Mouse (Mus musculus): ENCODE results near the gene Grxcr1.
A peak's percentile ranks its signal among the peaks of the same experiment; 100 is the strongest.

The Grxcr1 gene

DNA sequence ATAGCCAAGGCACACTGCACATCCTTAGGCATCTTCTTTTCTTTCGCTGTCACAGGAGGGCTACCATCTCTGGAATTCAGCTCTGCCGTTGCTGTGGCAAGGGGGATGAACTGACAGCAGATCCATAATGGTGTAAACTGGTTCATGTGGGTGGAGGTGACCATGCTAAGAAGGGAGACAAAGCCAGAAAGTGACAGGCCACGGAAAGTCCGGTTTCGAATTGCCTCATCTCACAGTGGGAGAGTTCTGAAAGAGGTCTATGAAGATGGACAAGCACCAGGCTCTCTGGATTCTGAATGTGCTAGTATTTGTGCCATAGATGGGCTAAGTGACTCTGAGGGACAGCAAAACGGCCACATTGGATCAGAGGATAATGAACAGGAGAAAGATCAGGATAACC lies at the start of gene Grxcr1:
Grxcr1 (plus strand) TSS at position 92 of the 400 bp plus-strand sequence.
- no peak for DNase-seq (ENCODE audit: low read depth)

DNA sequence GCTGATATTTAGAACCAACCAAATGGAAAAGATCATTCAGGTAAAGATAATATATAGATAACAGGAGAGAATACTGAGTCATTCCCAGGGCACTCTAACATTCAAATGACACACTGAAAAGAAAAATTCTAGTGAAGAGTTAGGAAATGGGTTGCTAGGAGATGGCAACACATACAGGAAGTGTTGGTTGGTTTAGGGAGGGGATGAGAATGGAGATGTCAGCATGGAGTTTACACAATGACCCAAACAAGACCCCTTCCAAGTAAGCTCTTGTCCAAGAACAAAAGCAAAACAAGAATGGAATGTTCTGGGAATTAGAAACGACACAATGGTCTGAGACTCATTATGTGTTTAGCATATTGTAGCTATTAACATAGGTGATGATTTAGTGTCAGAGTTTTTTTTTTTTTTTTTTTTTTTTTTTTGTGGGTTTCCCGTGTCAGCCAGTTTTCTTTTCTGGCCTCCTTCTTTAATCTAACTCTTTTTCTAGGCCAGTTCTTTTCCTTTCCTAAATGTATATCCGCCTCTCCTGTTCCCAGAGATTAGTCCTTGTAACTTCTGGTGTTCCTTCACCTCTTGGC lies 49.6 kb upstream of the Grxcr1 start:
- no peak for DNase-seq (ENCODE audit: low read depth)

DNA sequence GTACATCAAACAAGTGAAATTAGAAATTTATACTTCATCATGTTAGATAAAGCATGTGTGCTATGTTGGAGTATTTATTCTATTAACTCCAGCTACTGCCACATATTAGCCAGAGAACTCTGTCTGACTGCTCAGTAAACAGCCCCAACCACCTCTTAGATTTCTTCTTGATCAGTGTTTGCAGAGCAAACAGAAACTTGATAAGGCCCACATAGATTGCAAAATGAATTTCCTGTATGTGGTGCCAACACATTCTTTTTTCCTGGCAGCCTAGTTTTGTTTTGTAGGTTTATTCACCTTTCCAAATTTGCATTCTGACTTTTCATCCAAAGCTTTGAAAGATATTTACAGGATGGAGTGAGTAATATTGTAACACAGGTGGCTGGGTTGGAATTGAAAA lies 41.2 kb upstream of the Grxcr1 start:
- no peak for DNase-seq (ENCODE audit: low read depth)

DNA sequence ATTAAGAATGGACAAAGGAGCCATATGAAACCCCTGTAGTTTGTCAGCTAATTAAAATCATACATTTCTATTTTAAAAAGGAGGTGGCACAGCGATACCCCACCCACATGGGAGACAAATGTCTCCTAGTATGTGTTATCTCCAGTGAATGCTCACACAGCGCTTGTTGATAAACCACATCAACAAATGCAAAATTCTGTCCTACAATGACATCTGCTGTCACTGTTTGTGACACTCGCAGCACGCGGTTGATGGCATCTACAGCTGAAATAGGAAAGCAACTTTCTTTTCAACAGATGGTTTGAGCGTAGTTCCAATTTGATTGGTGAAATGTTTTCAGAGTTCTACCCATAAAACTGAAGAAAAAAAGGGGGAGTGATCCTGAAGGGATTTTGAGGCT lies 29.0 kb upstream of the Grxcr1 start:
- no peak for DNase-seq (ENCODE audit: low read depth)

DNA sequence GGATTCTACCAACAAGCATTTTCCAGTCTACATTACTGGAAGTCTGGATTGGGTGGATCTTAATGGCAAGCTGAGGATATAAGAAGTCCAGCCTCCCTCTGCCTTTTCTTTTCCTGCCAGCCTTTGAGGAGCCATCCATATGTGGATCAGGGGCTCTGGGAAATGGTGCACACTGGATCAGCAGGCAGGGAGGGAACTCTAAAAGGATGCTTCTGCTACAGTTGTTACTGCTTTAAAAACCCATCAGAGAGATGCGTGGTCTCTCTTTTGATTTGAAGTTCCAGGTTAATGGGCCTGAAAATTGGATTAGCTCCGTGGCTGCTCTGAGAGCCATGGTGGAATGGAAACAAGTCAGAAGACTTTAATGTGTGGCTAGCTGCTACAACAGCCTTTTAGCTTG lies 27.7 kb upstream of the Grxcr1 start:
- DNase-seq (ENCODE audit: low read depth) = no peak

DNA sequence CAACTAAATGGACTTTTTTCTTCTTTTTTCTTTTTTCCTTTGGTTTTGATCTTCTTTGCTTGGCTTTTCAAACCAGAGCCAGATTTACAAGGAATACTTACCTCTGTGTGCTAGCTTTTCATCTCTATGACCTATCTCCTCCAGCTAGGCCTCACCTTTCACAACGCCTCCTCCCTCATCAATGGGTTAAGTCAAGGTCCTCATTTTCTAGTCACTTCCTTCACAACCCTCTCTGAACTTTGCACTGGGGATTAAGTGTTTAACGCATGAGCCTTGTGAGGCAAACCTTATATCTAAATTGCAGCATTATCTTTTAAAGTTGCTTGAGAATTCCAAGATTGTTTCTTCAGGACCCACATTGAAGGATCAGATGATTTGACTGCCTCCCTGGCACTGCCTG lies 27.2 kb upstream of the Grxcr1 start:
- no peak for DNase-seq (ENCODE audit: low read depth)

DNA sequence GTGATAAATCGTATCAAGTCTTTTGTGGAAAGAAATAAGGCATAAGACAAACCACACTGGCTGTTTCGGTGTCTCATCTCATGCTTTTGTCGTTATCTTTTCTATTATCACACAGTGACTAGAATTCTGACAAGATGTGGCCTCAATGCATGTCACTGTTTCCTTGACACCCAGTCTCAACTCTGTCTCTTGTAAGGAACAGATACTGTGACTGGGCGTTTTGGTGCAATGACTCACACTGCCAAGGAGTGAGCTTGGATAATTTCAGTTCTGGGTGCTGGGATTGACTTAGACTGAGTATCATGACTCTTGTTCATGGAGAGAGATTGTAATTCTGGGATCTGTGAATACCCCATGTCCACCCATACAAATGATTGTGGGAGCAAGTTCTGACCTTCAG lies 24.6 kb upstream of the Grxcr1 start:
- peak; percentile 5 for DNase-seq (ENCODE audit: low read depth)

DNA sequence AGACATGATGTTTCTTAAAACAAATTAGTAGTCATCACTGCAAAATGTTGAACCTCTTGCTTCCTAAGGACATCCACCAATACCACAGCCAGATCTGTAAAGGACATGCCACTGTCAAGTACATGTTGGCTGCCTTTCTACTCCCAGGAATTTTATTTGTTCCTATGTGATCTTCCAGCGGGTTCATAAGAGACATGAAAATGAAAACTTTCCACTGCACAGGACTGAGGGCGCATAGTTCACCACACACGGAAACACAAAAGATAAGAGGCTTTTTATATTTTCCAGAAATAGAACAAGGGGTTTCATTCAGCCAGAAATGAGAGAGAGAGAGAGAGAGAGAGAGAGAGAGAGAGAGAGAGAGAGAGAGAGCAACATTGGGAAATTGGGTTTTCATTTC lies 20.1 kb upstream of the Grxcr1 start:
- no peak for DNase-seq (ENCODE audit: low read depth)

DNA sequence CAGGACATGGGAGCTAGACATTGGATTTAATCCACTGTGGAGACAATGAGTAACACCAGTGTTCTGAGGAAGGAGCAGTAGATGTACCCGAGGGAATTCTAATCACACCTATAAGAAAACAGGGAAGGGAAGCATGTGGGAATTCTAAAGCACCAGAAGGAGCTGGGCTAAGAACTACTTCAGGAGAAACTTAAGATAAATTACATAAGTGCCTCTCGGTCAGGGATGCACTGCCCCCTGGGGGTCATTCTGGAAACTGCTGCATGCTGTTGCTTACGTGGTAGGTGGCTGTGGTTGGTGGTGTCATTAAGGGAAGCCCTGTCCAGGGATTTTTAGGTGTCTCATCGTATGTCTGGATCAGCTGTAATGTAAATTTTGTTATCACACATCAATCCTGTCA lies 19.0 kb upstream of the Grxcr1 start:
- peak; percentile 74 for DNase-seq (ENCODE audit: low read depth)

DNA sequence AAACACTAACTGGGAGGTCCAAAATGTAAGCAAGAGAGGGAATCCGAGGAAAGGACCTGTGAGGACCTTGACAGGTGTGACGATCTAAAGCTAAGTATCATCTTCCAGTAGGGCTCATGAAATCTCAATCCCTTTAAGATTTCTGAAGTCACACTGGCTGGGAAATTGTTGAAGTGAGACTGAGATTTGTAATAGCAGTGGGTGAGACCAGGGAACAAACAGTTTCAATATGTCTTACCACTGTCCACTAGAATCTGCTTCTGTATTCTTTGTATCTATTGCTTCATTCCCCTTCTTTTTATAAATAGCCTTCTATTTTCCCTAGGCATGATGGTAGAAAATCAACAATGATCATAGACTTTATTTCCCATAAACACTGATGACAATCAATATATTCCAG lies 10.8 kb upstream of the Grxcr1 start:
- no peak for DNase-seq (ENCODE audit: low read depth)

DNA sequence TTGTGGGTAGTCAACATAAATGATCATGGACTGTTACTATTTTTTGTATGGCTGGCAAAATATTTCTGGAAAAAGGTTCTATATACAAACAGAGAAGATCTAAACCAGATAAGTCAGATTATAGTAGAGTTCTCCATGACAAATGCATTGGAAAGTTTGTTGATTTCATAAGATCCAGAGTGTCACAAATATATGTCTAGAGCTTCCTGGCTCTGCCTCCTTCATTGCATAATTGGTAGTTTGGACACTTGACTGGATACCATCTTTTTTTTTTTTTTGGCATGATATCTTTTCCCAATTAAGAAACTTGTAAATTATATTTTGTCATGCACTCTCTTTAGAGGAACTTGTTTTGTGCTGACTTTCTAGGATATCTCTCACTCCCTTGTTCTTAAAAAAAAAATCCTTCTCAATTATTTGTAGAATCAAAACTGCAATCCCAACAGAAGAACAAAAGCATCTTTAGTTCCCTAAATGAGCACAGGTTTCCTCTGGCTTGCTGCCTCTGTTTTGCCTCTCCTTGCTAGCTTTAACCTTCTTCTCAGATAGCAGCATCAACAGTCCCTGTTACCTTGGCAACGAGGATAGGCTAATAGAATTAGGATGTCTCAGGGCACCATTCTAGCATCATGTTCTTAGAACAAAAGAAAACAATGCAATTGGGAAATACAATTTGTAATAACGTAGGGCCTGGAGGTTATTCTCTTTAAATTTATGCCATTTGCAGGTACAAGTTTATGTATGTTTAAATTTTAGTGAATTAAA lies 4.8 kb upstream of the Grxcr1 start:
- no peak for DNase-seq (ENCODE audit: low read depth)

DNA sequence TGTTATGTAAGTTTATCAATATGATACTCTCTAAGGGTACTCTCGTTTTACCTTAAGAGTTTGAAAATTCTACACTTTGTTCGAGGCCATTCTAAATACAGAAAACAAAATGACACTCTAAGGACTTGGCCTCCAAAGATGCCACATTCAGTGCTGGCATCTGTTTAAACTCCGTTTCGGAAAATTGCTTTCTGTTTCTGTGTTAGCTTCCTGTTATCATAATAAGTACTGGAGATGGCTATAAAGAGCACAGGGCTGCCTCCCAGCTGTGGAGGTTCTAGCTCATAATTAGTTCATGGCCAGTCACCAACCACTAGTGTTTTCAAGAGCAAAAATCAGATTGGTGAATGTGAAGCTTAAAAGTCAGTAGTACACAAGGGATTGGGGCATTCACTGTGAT lies 4.2 kb upstream of the Grxcr1 start:
- DNase-seq (ENCODE audit: low read depth) = no peak

DNA sequence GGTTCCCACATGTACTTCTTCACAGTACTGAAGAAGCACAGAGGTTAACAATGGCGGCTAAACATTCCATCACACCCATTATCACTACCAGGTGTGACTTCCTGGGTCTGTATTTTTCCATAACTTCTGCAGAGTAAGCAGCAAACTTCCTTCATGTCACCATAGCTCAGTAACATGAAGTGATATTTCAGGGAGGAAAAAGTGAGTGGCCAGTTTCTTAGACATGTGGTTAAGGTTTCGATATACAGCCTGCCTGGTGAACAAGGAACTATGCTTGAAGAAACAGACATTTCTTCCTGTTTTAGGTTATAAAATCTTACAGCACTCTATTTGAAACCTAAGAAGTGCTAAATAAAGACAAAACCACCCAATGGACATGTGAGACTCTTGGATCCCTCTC lies 1.7 kb downstream of the Grxcr1 start:
- no peak for DNase-seq (ENCODE audit: low read depth)

DNA sequence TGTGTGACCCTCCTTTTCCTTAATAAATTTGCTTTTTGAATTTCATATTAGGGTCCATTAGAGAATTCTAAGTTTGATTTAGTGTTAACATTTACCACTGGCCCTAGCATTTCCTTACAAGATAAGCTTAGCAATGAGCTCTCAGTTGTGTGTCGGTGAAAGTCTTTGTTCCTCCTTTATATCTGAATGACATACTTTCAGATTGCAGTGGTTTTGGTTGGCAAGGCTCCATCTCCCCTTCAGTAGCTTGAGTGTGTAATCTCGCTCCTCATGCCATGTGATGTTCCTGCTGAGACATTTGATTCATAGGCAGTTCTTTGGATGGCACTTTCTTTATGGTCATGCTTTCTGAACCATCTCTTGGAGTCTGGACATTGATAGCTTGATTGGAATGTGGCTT lies 7.4 kb downstream of the Grxcr1 start:
- DNase-seq (ENCODE audit: low read depth) = no peak

DNA sequence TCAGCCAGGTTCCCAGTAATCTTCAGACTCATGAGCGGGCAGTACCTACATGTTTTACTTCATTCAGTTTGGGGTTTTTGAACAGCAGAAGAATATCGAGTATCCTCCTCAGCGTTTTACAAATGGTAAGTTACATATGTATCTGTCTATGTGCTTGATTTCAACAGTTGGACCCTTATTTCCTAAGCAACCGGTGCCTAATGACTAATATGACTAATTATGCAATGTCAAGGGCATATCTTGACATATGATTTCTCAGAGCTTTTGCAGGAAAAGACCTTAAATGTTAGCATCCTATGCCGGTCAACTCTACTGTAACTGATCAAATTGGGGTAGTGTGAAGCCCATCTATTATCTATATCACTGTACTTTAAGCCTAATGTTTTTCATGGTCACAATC lies 11.7 kb downstream of the Grxcr1 start:
- no peak for DNase-seq (ENCODE audit: low read depth)

DNA sequence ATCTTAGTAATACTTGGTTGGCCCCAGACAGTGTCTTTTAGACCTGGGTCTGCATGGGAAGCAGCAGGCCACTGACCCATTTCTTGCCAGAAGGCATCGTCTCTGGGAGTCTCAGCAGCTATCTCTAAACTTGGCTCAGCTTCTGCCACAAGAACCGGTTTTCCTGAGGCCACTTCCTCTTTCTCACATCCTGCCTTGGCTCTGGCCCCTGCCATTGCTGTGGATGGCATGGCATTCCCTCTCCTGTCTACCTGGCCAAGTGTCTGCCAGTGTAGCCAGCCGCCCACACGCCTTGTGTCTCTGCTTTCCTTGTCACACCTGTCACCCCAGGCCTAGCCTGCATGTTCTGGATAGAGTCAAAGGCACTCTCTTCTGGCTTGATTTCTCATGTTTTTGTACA lies 17.1 kb downstream of the Grxcr1 start:
- no peak for DNase-seq (ENCODE audit: low read depth)

DNA sequence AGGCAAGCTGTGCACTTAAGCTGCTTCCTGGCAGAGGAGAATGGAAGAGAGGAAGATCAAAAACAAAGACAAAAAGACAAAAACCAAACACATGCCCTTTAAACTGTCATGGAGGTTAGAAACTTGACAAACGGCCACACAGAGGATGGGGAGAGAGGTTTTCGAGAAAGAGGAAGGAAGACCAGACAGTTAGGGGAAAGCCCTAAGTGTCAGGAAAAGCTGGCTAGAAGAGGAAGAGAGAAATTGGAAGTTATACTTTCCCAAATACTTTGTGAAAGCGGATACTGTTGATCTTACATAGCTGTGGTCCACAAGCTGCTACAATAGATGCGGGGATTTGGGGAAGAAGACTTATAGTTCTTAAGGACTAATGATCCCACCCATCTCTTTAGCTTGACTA lies 17.9 kb downstream of the Grxcr1 start:
- no peak for DNase-seq (ENCODE audit: low read depth)

DNA sequence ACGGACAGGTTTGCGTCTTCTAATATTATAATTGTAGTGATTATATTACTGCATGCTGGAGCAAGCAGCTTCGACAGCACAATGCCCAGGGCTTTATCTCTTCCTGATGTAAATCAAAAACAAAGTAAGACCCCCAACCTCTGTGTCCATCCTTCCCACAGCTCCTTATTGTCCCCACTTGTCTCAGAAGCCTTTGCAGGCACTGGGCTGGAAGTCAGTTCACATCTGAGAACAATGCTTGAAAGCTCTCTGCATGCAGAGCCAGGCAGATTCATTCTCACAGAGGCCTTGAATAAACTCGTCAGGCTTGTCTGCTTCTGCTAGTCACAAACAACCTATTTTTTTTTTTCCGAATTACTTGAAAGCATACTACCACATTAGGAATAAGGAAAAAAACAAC lies 19.5 kb downstream of the Grxcr1 start:
- DNase-seq (ENCODE audit: low read depth) = no peak

DNA sequence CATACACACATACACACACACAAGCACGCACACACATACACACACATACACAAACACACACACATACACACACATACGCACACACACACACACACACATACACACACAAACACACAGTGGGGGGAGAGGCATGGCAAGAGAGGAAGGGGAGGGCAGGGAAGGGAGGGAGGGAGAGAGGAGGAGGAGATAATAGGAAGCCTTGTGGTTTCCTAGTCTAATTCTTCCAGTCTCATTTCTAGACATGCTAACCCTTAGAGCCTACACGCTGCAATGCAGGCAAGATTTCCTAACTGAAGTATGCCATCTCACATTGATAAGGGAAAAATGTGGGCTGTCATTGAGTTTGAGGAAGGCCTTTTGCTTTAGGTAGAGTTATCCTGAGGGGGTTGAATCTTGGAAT lies 25.9 kb downstream of the Grxcr1 start:
- no peak for DNase-seq (ENCODE audit: low read depth)

DNA sequence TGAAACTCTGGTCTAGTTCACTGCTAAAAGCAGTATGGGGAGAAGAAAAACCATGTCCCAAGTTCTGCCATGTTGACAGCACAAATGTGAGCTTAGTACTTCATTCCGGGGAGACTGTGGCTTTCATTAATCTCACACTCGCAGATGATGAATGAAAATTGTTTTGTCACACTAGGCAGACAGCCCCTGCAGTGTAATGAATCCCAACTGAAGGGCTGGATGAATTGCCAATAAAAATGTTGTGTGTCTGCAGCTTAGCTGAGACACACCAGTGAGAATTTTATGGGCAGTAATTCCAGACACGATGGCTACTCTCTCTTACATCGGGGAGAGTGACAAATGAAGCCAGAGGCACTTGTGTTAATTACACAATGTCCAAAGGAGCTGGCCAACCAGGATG lies 37.1 kb downstream of the Grxcr1 start:
- DNase-seq (ENCODE audit: low read depth) = no peak

DNA sequence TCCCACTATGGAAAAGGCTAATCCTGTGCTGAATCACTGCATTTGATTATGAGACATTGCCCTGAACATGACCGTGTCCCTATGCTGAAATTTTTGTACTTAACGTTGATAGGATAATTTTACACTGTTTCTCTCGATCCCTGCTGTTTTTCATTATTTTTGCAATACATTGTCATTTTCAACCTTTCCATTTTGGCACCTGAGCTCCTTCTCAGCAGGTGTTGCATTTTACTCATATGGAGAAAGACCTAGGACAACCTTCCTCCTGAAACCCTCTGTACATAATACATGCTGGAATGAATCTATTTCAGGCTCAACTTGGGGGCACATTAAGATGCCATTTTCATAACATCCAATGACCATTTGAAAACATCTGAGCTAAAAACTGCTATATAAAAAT lies 38.7 kb downstream of the Grxcr1 start:
- no peak for DNase-seq (ENCODE audit: low read depth)

DNA sequence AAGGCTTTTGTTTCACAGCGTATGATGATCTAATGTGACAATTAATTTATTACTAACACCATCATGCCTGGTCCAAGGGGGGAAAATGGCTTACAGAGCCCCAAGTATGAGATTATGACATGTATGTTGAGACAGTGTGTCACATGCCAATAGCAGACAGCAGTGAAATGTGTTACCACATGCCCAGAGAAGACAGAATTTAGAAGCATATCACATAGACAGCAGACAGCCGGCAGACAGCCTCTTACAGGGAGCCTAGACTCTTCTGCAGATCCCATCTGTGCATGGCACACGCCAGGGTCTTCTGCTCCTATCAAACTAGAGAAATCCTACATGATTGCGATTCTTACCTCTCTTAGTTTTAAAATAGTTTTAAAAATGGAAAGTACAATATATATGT lies 40.2 kb downstream of the Grxcr1 start:
- DNase-seq (ENCODE audit: low read depth) = no peak

DNA sequence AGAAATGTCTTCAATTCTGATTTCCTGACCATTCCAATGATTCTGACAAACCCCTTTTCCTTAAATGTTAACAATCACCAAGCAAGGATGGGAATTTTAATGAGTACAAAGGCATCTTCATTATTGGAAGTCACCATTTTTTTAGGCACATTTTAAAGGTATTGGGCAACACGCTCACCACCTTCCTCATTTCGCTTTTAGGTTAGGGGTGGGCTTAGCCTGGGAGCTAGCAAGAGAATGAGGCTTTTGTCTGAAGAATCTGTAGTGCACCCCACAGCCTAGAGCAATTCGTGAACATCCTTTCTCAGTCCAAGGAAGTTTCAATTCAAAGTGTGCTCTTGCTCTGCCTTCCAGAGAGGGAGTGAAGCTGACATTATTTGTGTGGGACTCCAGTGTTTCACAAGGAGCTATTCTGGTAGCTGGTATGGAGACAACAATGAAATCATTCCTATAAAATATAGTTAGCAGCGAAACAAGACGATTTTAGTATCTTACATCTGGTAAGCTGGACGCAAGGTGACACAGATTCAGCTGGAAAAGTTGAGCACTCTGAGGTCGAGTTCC lies 55.0 kb downstream of the Grxcr1 start:
- DNase-seq (ENCODE audit: low read depth) = no peak

DNA sequence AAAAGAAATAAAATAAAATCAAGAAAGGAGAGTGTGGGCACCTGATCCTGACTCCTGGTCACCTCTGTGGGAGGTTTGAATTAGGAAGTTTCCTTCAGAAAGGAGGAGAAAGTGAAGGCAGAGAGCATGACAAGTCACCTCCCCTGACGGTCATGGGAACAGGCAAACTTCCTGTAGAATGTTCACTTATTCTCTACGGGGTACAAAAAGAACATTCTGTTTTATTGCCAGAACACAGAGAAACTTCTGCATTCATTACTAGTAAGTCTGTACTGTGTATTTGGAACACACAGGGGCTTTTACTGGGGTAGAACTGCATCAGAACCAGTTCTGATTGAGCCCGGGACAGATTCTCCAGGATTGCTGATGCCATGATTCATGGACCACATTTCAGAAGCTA lies 55.5 kb downstream of the Grxcr1 start:
- no peak for DNase-seq (ENCODE audit: low read depth)
